Mouse (Mus musculus): Measurements from ENCODE around the gene Kif5a. TPM values are rescaled to one million over a fixed set of nuclear protein-coding genes. Genes with fewer than 3 reads are reported as not detected.
A peak's percentile ranks its signal among the peaks of the same experiment; 100 is the strongest.

Gene Kif5a
- polyA plus RNA-seq, 1 experiment from 2014 or later = 5.6 TPM

DNA sequence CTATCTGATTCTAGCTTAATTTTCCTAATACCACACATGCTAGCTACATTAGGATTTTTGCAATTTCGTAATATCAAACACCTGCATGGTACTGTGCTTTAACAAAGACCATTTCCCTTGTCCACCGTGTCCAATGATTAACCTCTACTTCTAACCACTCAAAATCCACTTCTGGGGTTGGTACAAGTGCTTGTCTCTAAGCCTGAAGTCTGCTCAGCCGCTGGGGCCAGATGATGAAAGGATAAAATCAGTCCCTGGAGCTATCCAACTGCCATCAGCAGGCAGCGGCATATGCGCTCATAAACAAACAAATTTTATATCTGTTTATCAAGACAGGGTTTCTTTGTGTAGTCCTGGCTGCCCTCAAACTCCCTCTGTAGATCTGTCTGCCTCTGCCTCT lies 58.6 kb downstream of the Kif5a start:
- Histone ChIP-seq H3K9me3 (no peaks in the 10 kb centered on the region), H3K9ac (no peak overlapping the region), H3K4me3 (replicated peaks) (no peak overlapping the region), H3K27ac (no peak overlapping the region), H3K27me3 (replicated peaks) (no peaks in the 10 kb centered on the region), H3K4me1 (peaks cover 3% of the 10 kb centered on the region; the same call in 1 of the 2 replicates), H3K36me3 (peaks cover 25% of the 10 kb centered on the region), H3K4me2 (no peak overlapping the region)
- 84% methylated on average over 5 of the region's 5 CpGs for WGBS
- no peak for ATAC-seq (ENCODE audit: insufficient read depth, low FRiP score, low read depth)

DNA sequence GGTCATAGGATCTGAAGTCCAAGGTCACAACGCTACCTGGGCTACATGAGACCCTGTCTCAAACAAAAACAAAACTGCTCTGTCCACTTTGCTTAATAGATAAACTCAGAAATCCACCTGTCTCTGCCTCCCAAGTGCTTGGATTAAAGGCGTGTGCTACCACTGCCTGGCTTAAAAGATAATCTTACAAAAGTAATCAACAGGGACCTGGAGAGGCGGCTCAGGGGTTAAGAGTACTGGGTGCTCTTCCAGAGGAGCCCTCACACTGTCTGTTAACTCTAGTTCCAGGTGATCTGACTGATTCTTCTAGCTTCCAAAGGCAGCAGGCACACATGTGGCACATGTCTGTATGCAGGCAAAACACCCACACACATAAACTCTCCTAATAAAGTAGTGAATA lies 60.0 kb downstream of the Kif5a start:
- peak; percentile 65; the same call in 1 of the 2 replicates for ATAC-seq (ENCODE audit: insufficient read depth, low FRiP score, low read depth)
- H3K27ac ChIP-seq = no peak overlapping the region
- H3K9me3 ChIP-seq = no peaks in the 10 kb centered on the region
- H3K4me1 ChIP-seq = no peaks in the 10 kb centered on the region
- H3K9ac ChIP-seq = no peak overlapping the region
- peaks cover 30% of the 10 kb centered on the region for H3K36me3 ChIP-seq
- no peaks in the 10 kb centered on the region for H3K27me3 ChIP-seq (replicated peaks)
- WGBS = 83% methylated on average over 3 of the region's 3 CpGs
- H3K4me3 ChIP-seq (replicated peaks) = no peak overlapping the region
- no peak overlapping the region for H3K4me2 ChIP-seq

DNA sequence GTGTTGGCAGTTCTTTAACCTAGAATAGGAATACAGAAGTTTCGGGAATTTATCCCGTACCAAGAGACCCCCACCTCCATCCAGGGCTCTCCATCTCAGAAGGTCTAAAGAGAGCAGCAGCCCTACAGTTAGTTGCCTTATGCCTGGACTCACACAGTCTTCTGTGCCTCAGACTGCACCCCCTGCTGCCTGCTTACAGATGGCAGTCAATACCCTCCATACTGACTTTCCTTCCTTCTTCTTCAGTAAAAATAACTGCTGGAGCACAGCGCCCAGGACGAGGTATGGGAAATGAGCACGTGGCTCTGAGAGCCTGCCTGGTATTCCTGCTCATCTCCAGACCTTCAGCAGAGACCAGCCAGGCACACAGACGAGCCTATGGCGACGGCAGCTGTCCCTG lies 62.9 kb downstream of the Kif5a start:
- Histone ChIP-seq H3K4me2 (no peak overlapping the region), H3K4me3 (replicated peaks) (no peak overlapping the region), H3K36me3 (peaks cover 32% of the 10 kb centered on the region), H3K27ac (no peak overlapping the region), H3K4me1 (0 out of 2 replicates have a peak, but pooled peaks cover 3% of the 10 kb centered on the region), H3K9ac (no peak overlapping the region), H3K9me3 (no peaks in the 10 kb centered on the region), H3K27me3 (replicated peaks) (no peaks in the 10 kb centered on the region)
- 88% methylated on average over 8 of the region's 8 CpGs for WGBS
- no peak for ATAC-seq (ENCODE audit: insufficient read depth, low FRiP score, low read depth)

DNA sequence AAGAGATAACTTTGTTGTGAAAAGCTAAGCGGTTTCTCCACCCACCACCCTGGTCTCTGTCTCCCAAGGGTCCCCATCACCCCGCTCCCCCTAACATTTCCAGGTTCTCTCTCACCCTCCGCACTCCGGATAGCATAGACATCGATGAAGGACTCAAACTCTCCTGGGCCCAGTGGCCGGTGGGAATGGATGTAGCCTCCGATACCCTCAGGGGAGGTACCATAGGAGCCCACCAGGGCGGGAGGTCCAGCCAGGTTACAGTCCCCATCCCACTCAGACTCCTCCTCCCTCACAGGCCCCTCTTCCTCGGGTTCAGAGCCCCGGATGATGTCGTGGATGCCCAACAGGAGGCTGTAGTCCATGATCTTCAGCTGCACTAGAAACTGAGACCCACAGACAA lies 63.7 kb downstream of the Kif5a start:
- Histone ChIP-seq H3K36me3 (peaks cover 29% of the 10 kb centered on the region), H3K4me2 (no peak overlapping the region), H3K4me1 (peaks cover 10% of the 10 kb centered on the region; the same call in 1 of the 2 replicates), H3K9me3 (no peaks in the 10 kb centered on the region), H3K27me3 (replicated peaks) (no peaks in the 10 kb centered on the region), H3K4me3 (replicated peaks) (no peak overlapping the region), H3K9ac (no peak overlapping the region), H3K27ac (no peak overlapping the region)
- WGBS = 85% methylated on average over 11 of the region's 11 CpGs
- ATAC-seq (ENCODE audit: insufficient read depth, low FRiP score, low read depth) = no peak

- Histone ChIP-seq H3K4me3 (replicated peaks) (no peak overlapping the region), H3K4me2 (no peak overlapping the region), H3K4me1 (peaks cover 14% of the 10 kb centered on the region), H3K36me3 (peaks cover 29% of the 10 kb centered on the region), H3K27me3 (replicated peaks) (no peaks in the 10 kb centered on the region), H3K27ac (no peak overlapping the region), H3K9ac (no peak overlapping the region), H3K9me3 (no peaks in the 10 kb centered on the region)
- 78% methylated on average over 5 of the region's 5 CpGs for WGBS
- ATAC-seq (ENCODE audit: insufficient read depth, low FRiP score, low read depth) = no peak
These were observed 64.1 kb downstream of the Kif5a start for GRCm38 (mm10) chr10:127199068-127199467.

GRCm38 (mm10) chr10:127198492-127198891 lies 64.7 kb downstream of the Kif5a start:
- Histone ChIP-seq H3K4me3 (replicated peaks) (no peak overlapping the region), H3K27ac (no peak overlapping the region), H3K27me3 (replicated peaks) (no peaks in the 10 kb centered on the region), H3K4me1 (peaks cover 14% of the 10 kb centered on the region), H3K4me2 (no peak overlapping the region), H3K36me3 (peaks cover 29% of the 10 kb centered on the region), H3K9me3 (no peaks in the 10 kb centered on the region), H3K9ac (no peak overlapping the region)
- ATAC-seq (ENCODE audit: insufficient read depth, low FRiP score, low read depth) = no peak
- WGBS = 43% methylated on average over 2 of the region's 2 CpGs

DNA sequence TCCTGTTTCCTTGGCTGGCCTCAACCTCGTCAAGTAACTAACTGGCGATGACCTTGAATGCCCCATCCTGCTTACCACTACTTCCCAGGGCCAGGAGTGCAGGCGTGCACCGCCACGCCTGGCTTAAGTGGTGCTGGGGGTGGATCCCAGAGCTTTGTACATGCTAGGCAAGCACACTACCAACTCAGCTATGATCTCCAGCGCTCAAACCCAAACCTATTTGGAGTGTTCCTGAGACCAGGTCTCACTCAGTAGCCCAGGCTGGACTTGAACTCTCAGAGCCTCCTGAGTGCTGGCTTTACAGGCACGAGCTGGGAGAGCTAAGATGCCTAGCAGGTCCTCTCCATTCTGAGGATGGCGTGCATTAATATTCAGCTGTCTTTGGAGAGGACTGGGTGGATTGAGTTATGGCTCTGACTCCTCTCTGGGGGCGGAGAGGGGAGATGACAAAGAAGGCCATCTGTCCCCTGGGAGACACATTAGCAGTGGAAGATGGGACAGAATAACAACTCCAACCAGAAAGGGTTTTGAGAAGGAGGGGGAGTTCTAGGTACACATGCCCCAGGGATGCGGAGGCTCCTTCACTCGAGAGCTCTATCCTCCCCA lies 65.5 kb downstream of the Kif5a start:
- Histone ChIP-seq H3K27ac (no peak overlapping the region), H3K4me3 (replicated peaks) (no peak overlapping the region), H3K9me3 (no peaks in the 10 kb centered on the region), H3K27me3 (replicated peaks) (no peaks in the 10 kb centered on the region), H3K36me3 (peaks cover 28% of the 10 kb centered on the region), H3K4me2 (no peak overlapping the region), H3K9ac (no peak overlapping the region), H3K4me1 (peaks cover 14% of the 10 kb centered on the region)
- 80% methylated on average over 11 of the region's 11 CpGs for WGBS
- ATAC-seq (ENCODE audit: insufficient read depth, low FRiP score, low read depth) = no peak

- WGBS = 89% methylated on average over 8 of the region's 8 CpGs
These were observed 66.0 kb downstream of the Kif5a start for GRCm38 (mm10) chr10:127197104-127197503.

GRCm38 (mm10) chr10:127196392-127196791 lies 66.8 kb downstream of the Kif5a start:
- peak; percentile 80 for ATAC-seq (ENCODE audit: insufficient read depth, low FRiP score, low read depth)

More at GRCm38 (mm10) chr10:127197104-127197503, 66.0 kb downstream of the Kif5a start:
- H3K36me3 ChIP-seq = peaks cover 31% of the 10 kb centered on the region
- peak overlapping the region; percentile 48 for H3K27ac ChIP-seq
- no peak overlapping the region for H3K4me3 ChIP-seq (replicated peaks)
- no peak overlapping the region for H3K4me2 ChIP-seq
- no peak for ATAC-seq (ENCODE audit: insufficient read depth, low FRiP score, low read depth)
- H3K9me3 ChIP-seq = no peaks in the 10 kb centered on the region
- no peaks in the 10 kb centered on the region for H3K27me3 ChIP-seq (replicated peaks)
- peaks cover 18% of the 10 kb centered on the region for H3K4me1 ChIP-seq
- no peak overlapping the region for H3K9ac ChIP-seq

DNA sequence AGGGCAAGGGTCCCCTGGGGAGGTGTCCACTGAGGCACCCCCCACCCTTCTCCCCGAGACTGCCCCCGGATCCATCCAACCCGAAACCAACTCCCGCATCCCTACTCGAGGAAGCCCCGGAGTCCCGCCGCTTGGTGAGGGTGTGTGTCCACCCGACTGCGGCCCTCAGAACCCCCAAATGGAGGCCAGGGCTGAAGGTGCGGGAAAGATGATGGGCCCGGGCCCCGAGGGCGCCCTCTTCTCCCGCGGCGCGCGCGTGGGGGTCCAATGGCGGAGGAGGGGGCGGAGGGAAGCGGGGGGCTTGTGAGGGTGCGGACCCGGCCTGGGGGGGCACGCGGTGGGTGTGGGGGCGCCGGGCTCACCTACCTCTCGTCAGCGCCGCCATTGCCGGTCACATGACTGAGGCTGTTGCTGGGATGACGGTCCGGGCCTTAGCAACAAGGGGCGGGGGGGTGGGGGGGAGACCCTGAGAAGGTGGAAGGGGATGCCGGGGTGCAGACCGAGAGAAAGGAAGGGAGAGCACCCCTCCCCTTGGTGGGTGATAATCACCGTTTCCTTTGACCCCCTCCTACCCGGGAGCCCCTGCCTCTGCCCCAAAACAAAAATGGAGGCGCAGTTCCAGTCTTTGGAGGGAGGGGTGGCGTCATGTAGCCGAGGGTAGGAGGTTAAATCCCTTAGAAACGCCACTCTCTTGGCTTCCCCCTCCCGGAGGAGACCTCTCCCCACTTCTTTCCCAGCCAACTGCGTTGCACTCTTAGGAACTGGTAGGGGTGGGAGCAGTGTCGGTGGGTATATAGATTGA lies 67.6 kb downstream of the Kif5a start, which contains the start of gene Dtx3:
Dtx3 (minus strand) TSS at position 401 of the 802 bp plus-strand sequence.
- ATAC-seq (ENCODE audit: insufficient read depth, low FRiP score, low read depth) = peak; percentile 37; the same call in 1 of the 2 replicates
- peak within 1 kb of the TSS; percentile 97 for H3K4me3 ChIP-seq (replicated peaks)
- WGBS = under 1% methylated on average over 37 of the region's 47 CpGs
- H3K36me3 ChIP-seq = peaks cover 30% of the 10 kb centered on the region
- no peaks in the 10 kb centered on the region for H3K27me3 ChIP-seq (replicated peaks)
- peak within 1 kb of the TSS; percentile 96 for H3K4me2 ChIP-seq
- H3K9ac ChIP-seq = peak within 1 kb of the TSS; percentile 74
- peaks cover 27% of the 10 kb centered on the region for H3K4me1 ChIP-seq
- H3K9me3 ChIP-seq = no peaks in the 10 kb centered on the region
- peak within 1 kb of the TSS; percentile 94 for H3K27ac ChIP-seq

More at GRCm38 (mm10) chr10:127196392-127196791, 66.8 kb downstream of the Kif5a start:
- WGBS = 13% methylated on average over 5 of the region's 5 CpGs
- Histone ChIP-seq H3K27ac (peak overlapping the region; percentile 94), H3K9me3 (no peaks in the 10 kb centered on the region), H3K27me3 (replicated peaks) (no peaks in the 10 kb centered on the region), H3K9ac (no peak overlapping the region), H3K4me1 (peaks cover 19% of the 10 kb centered on the region), H3K36me3 (peaks cover 31% of the 10 kb centered on the region), H3K4me2 (peak overlapping the region; percentile 96), H3K4me3 (replicated peaks) (peak overlapping the region; percentile 97)

DNA sequence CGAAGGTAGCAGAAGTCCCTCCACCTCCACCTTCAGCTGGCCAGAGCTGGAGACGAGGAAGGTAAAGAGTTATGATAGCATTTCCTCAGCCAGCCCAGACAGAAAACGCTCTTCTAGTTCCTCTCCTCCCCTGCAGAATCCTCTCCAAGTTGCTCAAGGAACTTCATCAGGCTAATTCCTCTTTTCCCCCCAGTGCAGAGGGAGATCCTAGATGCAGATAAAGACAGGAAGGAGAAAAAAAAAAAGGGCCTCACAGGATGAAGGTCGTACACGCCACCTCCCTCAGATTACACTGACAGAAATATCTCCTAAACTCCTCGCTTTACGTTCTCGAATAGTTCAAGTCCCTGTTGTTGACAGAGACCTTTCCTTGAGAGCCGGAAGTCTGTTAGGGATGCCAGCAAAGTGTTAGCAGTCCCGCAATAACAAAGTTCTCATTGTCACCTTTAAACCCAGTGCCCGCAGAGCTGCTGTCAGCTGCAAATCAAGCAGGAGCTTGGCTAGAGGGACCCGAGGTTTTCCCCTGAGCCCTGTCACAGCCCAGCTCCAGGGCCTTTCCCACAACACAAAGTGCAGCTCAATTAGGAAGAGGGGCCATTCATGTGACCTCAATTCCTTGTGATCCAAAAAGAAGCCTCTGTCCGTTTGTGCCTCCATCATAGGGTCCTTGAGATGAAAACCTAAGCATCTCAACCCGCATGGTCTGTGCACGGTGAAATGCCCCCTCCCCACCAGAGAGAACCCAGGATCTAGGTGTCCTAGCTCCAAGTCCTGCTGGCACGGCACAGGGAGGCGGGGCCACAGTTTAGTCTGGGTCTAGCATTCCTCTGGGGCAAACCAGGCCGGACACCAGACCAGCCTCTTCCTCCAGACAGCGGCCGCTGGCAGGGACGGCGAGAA lies 68.5 kb downstream of the Kif5a start:
- no peaks in the 10 kb centered on the region for H3K9me3 ChIP-seq
- peak overlapping the region; percentile 94 for H3K27ac ChIP-seq
- peaks cover 25% of the 10 kb centered on the region for H3K36me3 ChIP-seq
- peak overlapping the region; percentile 97 for H3K4me3 ChIP-seq (replicated peaks)
- peaks cover 36% of the 10 kb centered on the region for H3K4me1 ChIP-seq
- 9% methylated on average over 22 of the region's 22 CpGs for WGBS
- peak overlapping the region; percentile 96 for H3K4me2 ChIP-seq
- peak overlapping the region; percentile 74 for H3K9ac ChIP-seq
- 0 out of 2 replicates have a peak, but pooled peaks have one; percentile 29 for ATAC-seq (ENCODE audit: insufficient read depth, low FRiP score, low read depth)
- no peaks in the 10 kb centered on the region for H3K27me3 ChIP-seq (replicated peaks)
